Mouse (Mus musculus) ES-E14 (cell line): ENCODE data around the gene Prkcg. TPM values are rescaled to one million over a fixed set of nuclear protein-coding genes. Genes with fewer than 3 reads are reported as not detected.

Experiments used
- DNase-seq: peaks from one replicate; pipeline ENCODE4 v3.0.0-alpha.2; 2013; ENCODE audit warnings: low read depth, low spot score
- H3K27ac ChIP-seq: 2 replicates; pipeline ENCODE4 v1.5.1; 2012; ENCODE audit warnings: low read depth, mild to moderate bottlenecking, low read length, moderate library complexity, mixed read lengths; ENCODE audit not compliant: poor library complexity, insufficient read depth, severe bottlenecking
- H3K36me3 ChIP-seq: 2 replicates; pipeline ENCODE4 v1.6.1; 2012; ENCODE audit warnings: mild to moderate bottlenecking, low read length, moderate library complexity, mixed read lengths; ENCODE audit not compliant: control insufficient read depth, poor library complexity, insufficient read depth, severe bottlenecking
- H3K4me1 ChIP-seq, 2 experiments: fragments of 150-350 bp in 1 of 2; sonication (generic) in 1 of 2; 2 replicates each; pipeline ENCODE4 v1.6.1; 2012; ENCODE audit warnings: low read length in 2 of 2, mild to moderate bottlenecking in 1 of 2, mixed read lengths in 1 of 2; ENCODE audit not compliant: control insufficient read depth in 2 of 2, insufficient read depth in 2 of 2, poor library complexity in 1 of 2
- H3K4me3 ChIP-seq, 2 experiments: fragments of 150-350 bp in 1 of 2; sonication (generic) in 1 of 2; 2 replicates each; pipeline ENCODE4 v1.5.1; 2012; ENCODE audit warnings: low read length in 2 of 2, low read depth in 1 of 2, mild to moderate bottlenecking in 1 of 2, mixed read lengths in 1 of 2; ENCODE audit not compliant: insufficient read depth in 1 of 2, poor library complexity in 1 of 2, severe bottlenecking in 1 of 2
- H3K9ac ChIP-seq: 2 replicates; pipeline ENCODE4 v1.6.1; 2012; ENCODE audit warnings: low read depth, mild to moderate bottlenecking, low read length, mixed read lengths; ENCODE audit not compliant: poor library complexity, insufficient read depth, severe bottlenecking
- H3K9me3 ChIP-seq: fragments of 150-350 bp; sonication (generic); 2 replicates; pipeline ENCODE4 v1.6.1; 2012; ENCODE audit warnings: low read depth, mild to moderate bottlenecking, low read length; ENCODE audit not compliant: control insufficient read depth, insufficient read depth
- CHD2 ChIP-seq: IDR thresholded peaks from 2 replicates; pipeline ENCODE4 v1.6.1; 2014; ENCODE audit warnings: mild to moderate bottlenecking, low read depth, low read length, inconsistent platforms
- HCFC1 ChIP-seq: IDR thresholded peaks from 2 replicates; pipeline ENCODE4 v1.6.1; 2012; ENCODE audit warnings: low read length, inconsistent platforms, borderline replicate concordance; ENCODE audit not compliant: insufficient read depth
- MAFK ChIP-seq: IDR thresholded peaks from 2 replicates; pipeline ENCODE4 v1.6.1; 2014; ENCODE audit warnings: mild to moderate bottlenecking, low read depth, low read length, inconsistent platforms; ENCODE audit not compliant: insufficient read depth
- ZC3H11A ChIP-seq: IDR thresholded peaks from 2 replicates; pipeline ENCODE4 v1.6.1; 2012; ENCODE audit warnings: low read depth, mild to moderate bottlenecking, inconsistent platforms, low read length, borderline replicate concordance
- ZNF384 ChIP-seq: IDR thresholded peaks from 2 replicates; pipeline ENCODE4 v1.6.1; 2012; ENCODE audit warnings: low read depth, low read length, inconsistent platforms
- in situ Hi-C, 2 experiments: fragments of 600-800 bp; cut with MboI; formaldehyde crosslinking; loops; one replicate each; pipeline ENCODE4 v1.15.1; 2025; ENCODE audit warnings: low sequenced_read_pairs in 2 of 2, inconsistent platforms in 1 of 2; ENCODE audit not compliant: unreplicated experiment in 2 of 2
- total RNA-seq: library from RNA; depleted of rRNA; stranded (reverse); fragments of 300-350 nt; gene quantifications from 2 replicates; pipeline ENCODE4 v1.2.3, GENCODE M21; 2012; rRNA removed

Gene Prkcg
- total RNA-seq, result 6.6 and 7.3 TPM in 2 replicates

DNA sequence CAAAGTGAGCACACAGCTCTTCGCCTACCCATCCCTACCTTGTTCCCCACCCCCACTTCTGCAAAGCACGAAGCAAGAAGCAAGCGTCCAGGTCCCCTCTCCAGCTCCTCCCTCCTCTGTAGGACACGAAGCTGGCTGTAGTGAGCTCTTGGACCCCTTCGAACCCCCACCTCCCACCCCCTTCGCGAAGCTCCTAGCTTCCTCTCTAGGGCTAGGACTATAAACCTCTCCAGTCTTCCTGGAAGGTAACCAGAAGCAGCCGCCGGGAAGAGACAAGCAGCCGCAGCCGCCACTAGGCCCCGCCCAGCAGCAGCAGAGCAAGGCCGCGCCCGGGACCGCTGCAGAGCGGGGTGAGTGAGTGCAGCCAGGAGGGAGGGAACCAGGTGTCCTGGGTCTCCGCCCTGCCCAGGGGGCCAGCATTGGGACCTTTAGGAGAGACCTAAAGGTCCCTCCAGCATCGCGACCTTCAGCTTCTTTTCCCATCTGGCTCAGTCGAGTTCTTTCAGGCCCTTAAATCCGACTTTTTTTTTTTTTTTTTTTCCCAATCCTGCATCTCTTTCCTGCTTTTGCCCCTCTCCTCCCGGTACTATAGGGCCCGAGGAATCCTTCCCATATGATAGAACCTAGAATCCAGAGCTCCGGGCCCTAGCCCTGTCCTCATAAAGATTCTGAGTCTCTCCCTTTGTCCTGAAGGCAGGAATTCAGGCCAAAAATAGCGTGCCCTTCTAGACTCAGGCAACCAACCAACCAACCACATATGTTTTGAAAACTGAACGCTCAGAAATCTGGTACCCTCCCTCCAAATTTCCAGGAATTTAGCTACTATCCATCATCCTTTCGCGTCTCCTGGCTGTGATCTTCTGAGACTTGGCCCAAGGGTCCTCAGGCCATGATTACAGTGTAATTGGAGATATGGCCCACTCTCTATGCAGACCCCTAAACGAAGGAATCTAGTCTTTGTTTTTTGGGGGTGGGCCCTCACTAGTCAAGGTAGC lies at the start of gene Prkcg, which contains the start of gene Myadm:
Prkcg (plus strand) TSS at position 204 of the 995 bp plus-strand sequence.
Myadm (plus strand) TSS at position 105 of the 995 bp plus-strand sequence.
- in situ Hi-C loops, result no loop called here
- no peaks in the 10 kb centered on the region; the same call in 1 of the 2 replicates for H3K36me3 ChIP-seq
- DNase-seq, result no peak
- H3K9me3 ChIP-seq, result no peaks in the 10 kb centered on the region
- peak within 1 kb of the TSS; percentile 50 for H3K9ac ChIP-seq
- H3K27ac ChIP-seq, result peak within 1 kb of the TSS; percentile 81
- peaks cover 2 to 10% of the 10 kb centered on the region in 2 experiments; a peak in 2 of 4 replicates for H3K4me1 ChIP-seq
- no peak for TF ChIP-seq CHD2
- peak; percentile 85 for TF ChIP-seq ZNF384
- TF ChIP-seq MAFK, result no peak
- TF ChIP-seq HCFC1, result no peak
- no peak for TF ChIP-seq ZC3H11A
- peak within 1 kb of the TSS; percentile 52 to 61 for H3K4me3 ChIP-seq

DNA sequence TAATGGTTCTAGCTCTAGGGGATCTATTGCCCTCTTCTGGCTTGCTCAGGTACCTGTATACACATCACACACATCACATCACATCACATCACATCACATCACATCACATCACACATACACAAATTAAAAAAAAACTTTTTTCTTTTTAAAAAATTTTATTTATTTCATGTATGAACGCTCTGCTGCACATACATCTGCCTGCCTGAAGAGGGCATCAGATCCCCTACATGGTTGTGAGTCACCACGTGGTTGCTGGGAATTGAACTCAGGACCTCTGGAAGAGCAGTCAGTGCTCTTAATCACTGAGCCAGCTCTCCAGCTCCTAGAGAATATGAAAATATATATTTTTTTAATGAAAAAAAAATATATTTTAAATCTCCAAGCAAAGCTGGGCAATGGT lies 49.8 kb upstream of the Prkcg start:
- H3K27ac ChIP-seq, result no peak overlapping the region
- no peaks in the 10 kb centered on the region for H3K4me1 ChIP-seq
- in situ Hi-C loops, result no loop called here
- no peak overlapping the region for H3K4me3 ChIP-seq
- DNase-seq, result no peak
- no peaks in the 10 kb centered on the region for H3K9me3 ChIP-seq
- TF ChIP-seq ZNF384 (no peak), ZC3H11A (no peak), CHD2 (no peak), HCFC1 (no peak), MAFK (no peak)
- no peak overlapping the region for H3K9ac ChIP-seq
- no peaks in the 10 kb centered on the region for H3K36me3 ChIP-seq

DNA sequence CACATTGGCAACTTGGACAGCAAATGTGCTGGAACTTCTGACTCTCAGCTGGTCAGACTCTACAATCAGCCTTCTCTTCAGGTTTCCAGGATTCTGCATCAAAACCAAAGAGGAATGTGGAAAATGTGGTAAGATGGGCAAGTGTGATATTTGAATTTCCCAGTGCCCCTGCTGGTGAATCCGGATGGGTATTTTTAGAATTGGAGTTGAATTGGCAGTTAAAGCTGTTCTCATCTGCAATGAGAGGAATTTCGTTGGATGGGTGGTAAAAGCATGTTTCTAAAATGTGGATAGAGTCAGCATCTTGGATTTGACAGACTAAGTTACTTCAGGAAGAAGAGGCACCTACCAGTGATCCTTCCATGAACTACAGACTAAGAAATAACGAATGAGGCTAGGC lies 28.3 kb upstream of the Prkcg start:
- no peak overlapping the region for H3K4me3 ChIP-seq
- no peaks in the 10 kb centered on the region for H3K36me3 ChIP-seq
- in situ Hi-C loops, result no loop called here
- H3K9ac ChIP-seq, result no peak overlapping the region
- no peak for DNase-seq
- H3K4me1 ChIP-seq, result peaks cover 0 to 10% of the 10 kb centered on the region in 2 experiments; a peak in 1 of 4 replicates
- TF ChIP-seq ZNF384 (no peak), HCFC1 (no peak), MAFK (no peak), CHD2 (no peak), ZC3H11A (no peak)
- H3K9me3 ChIP-seq, result no peaks in the 10 kb centered on the region
- H3K27ac ChIP-seq, result no peak overlapping the region

DNA sequence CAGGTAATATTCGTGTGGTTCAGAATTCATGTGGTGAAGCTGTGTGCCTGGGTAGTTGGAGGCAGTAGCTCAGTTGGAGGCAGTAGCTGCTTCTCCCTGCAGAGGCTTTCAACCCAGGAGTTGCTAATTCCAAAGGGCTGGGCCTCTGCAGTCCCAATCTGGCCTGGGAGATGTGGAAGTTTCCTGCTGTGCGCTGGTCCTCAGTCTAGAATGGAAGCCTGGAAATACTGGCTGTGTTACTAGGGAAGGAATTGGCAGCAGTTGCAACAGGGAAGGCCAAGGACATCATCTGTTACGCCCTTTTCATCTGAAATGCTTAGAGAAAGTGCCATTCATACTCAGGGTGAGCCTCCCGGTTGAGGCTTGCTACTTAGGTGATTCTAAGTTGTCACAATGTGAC lies 27.5 kb upstream of the Prkcg start:
- H3K27ac ChIP-seq, result no peak overlapping the region; the same call in 1 of the 2 replicates
- H3K9ac ChIP-seq, result no peak overlapping the region
- in situ Hi-C loops, result no loop called here
- H3K36me3 ChIP-seq, result no peaks in the 10 kb centered on the region
- no peak for DNase-seq
- no peak for TF ChIP-seq MAFK
- no peak for TF ChIP-seq CHD2
- TF ChIP-seq HCFC1, result no peak
- no peak for TF ChIP-seq ZC3H11A
- no peak for TF ChIP-seq ZNF384
- no peaks in the 10 kb centered on the region for H3K9me3 ChIP-seq
- H3K4me3 ChIP-seq, result no peak overlapping the region
- H3K4me1 ChIP-seq, result peaks cover 0 to 10% of the 10 kb centered on the region in 2 experiments; a peak in 2 of 4 replicates
